Mouse (Mus musculus): Measurements from ENCODE around the gene Tmem210.

DNA sequence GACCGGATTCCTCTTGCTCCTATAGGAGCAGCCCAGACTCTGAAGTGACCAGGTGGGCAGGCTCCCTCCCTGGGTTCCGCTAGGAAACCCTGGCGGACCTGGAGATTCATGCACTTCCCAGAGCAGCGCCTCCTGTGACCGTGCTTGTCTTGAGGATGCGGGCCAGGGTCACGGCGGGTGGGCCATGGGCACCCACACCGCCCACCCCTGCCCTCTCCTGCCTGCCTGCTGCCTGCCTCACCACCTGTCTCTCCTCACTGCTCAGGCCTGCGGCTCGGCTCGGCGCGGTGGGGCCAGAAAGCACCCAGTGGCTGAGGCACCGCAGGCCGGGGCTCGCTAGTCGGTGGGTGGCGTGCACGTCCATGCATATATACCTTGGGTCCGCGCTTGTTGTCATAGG, 23.0 kb downstream of the Tmem210 start:
- TF ChIP-seq POLR2A (IDR thresholded peaks at IDR 0.05; ENCODE audit: borderline replicate concordance, insufficient read depth, low read length): no peak
- TF ChIP-seq CTCF (IDR thresholded peaks at IDR 0.05; ENCODE audit: borderline replicate concordance, insufficient read depth, low read depth, low read length): no peak
